Mouse (Mus musculus) embryonic fibroblast, embryonic 13.5 days (primary cell): ENCODE measurements around the gene Rcc2. TPM values are rescaled to one million over a fixed set of nuclear protein-coding genes. Genes with fewer than 3 reads are reported as not detected.

Experiments used
- H3K27ac ChIP-seq: 2 replicates; pipeline ENCODE4 v1.5.1; 2012; ENCODE audit warnings: low read length, control low read depth, inconsistent platforms; ENCODE audit not compliant: insufficient read depth
- H3K4me1 ChIP-seq: 2 replicates; pipeline ENCODE4 v1.6.1; 2011; ENCODE audit warnings: low read length; ENCODE audit not compliant: control insufficient read depth, insufficient read depth
- H3K4me3 ChIP-seq: 2 replicates; pipeline ENCODE4 v1.5.1; 2011; ENCODE audit warnings: mild to moderate bottlenecking, control low read depth, low read length; ENCODE audit not compliant: insufficient read depth
- CTCF ChIP-seq: IDR thresholded peaks from 2 replicates; pipeline ENCODE4 v1.5.1; 2011; ENCODE audit warnings: mild to moderate bottlenecking, control low read depth, low read length, moderate library complexity, borderline replicate concordance; ENCODE audit not compliant: insufficient read depth
- POLR2A ChIP-seq: IDR thresholded peaks from 2 replicates; pipeline ENCODE4 v1.6.1; 2011; ENCODE audit warnings: low read depth, mild to moderate bottlenecking, control low read depth, low read length, moderate library complexity
- polyA plus RNA-seq: library from polyadenylated mRNA; stranded (reverse); fragments of >200 nt; gene quantifications from 2 replicates; pipeline ENCODE4 v1.2.4, GENCODE M21; 2011; ENCODE audit warnings: low read depth; ENCODE audit not compliant: missing spikeins, insufficient read length

Rcc2 gene
- polyA plus RNA-seq, 1 experiment, result 125 TPM

DNA sequence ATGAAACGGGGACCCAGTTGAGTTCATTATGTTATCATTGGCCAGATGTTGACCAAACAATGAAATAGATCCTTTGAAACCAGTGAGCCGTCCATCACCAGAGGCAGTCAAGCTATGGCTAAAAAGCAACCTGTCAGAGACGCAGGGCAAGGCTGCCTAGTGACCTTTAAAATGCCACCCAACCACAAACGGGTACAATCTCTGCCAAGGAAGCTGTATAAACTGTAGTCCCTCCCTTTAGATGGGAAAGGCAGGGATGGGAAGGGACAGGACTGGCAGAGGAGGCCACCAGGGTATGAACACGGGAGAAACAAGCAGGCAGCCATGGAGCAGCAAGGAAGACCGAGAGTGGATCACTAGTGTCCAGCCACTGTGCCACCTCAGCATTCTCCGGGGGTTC is 35.3 kb upstream of the Rcc2 start:
- peaks cover 4% of the 10 kb centered on the region; the same call in 1 of the 2 replicates for H3K4me1 ChIP-seq
- no peak for TF ChIP-seq CTCF
- TF ChIP-seq POLR2A, result no peak
- H3K27ac ChIP-seq, result no peak overlapping the region
- H3K4me3 ChIP-seq, result no peak overlapping the region

DNA sequence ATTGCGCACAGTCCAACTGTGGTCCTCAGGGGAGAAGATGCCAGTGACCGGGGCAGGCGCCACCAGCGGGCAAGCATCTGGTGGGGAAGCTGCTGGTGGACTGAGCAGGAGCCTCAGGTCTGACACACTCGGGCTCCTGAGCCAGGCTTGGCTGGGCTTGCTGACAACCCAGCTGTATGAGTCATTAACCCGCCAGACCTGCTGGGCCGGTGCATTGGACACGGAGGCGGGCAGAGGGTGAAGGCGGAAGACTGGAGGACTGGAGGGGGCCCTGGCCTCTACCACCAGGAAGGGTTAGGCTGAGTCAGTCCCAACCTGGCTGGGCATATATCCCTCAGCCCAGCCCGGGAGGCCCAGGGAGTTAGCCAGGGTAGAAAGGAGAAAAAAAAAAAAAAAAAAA is 34.6 kb upstream of the Rcc2 start, which contains the start of gene Arhgef10l:
Arhgef10l (minus strand) TSS at position 253 of the 400 bp plus-strand sequence.
- H3K27ac ChIP-seq, result no peak within 1 kb of the TSS
- H3K4me3 ChIP-seq, result no peak within 1 kb of the TSS
- TF ChIP-seq POLR2A (no peak), CTCF (no peak)
- H3K4me1 ChIP-seq, result peaks cover 4% of the 10 kb centered on the region; the same call in 1 of the 2 replicates

DNA sequence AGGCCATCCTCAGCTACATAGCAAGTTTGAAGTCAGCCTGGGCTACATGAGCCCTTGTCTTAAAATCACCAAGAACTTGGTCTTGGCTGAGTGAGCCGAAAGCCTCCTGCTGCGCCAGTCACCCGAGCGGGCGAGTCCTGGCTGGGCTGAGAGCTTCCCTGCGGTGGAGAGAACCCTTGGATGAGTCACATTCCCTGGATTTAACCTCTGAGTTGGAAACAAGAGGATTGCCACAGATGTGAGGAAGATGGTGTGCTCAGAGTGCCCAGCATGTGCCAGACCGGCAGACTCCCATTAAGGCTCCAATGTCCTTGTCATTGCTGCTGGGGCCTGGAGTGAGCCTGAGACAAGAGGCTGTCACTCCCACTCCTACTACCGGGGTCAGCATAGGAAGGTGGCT is 32.5 kb upstream of the Rcc2 start:
- TF ChIP-seq POLR2A, result no peak
- no peak for TF ChIP-seq CTCF
- H3K27ac ChIP-seq, result no peak overlapping the region
- no peaks in the 10 kb centered on the region for H3K4me1 ChIP-seq
- no peak overlapping the region for H3K4me3 ChIP-seq

DNA sequence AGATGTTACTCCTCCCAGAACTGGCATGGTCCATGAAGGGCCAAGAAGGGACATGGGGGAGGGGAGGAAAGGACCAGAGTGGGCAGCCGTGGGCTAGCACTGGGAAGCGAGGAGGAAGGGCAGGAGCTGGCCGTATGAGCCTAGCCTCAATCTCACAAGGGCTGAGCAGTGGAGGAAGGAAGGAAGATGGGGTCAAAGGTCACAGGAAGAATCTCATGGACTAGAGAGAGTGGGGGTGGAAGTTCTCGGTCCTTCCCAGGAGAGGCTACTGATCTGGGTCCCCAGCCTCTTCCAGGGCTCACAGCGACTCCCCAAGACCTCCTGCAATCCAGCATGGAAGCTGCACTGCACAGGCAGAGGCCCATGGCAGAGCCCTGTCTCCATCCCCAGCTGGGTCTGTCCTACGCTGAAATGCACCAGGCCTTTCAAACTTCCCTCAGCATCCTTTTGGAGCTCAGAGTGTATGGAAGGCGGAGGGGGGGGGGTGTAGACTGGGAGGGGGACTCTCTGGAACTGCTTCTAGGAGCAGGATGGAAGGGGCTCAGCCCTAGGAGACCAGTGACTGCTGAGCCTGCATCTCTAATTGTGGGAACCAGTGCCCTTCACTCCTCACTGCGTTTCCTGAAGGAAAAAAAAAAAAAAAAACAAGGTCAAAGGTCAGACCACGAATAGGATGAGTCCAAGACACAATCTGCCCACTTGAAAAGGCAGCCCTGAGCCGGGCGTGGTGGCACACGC is 26.6 kb upstream of the Rcc2 start:
- Histone ChIP-seq H3K4me3 (no peak overlapping the region), H3K4me1 (no peaks in the 10 kb centered on the region), H3K27ac (no peak overlapping the region)
- TF ChIP-seq POLR2A (no peak), CTCF (no peak)

DNA sequence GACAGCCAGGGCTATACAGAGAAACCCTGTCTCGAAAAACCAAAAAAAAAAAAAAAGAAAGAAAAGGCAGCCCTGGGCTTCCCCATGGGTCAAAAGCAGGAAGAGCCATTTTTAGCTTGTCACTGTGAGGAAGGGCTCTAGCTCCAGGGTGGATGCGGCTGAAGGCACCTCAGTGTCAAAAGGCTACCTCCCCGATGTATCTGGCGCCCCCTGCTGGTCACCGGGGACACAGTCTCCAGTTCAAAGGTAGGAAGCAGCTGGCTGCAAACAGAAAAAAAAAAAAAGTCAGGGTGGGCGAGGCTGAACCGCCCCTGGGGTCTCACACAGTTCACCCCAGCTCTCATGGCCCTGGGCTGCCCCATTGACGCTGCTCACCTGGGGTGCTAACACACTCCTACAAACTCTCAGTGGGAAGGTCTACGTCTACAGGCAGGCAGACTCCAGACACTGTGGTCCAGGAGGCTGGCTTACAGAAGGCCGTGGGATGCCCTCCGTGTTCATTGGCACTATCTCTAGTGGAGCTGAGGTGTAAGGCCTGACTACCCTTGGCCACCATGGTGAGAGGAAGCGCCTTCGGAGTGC is 25.9 kb upstream of the Rcc2 start:
- TF ChIP-seq CTCF (peak; percentile 84), POLR2A (no peak)
- no peaks in the 10 kb centered on the region for H3K4me1 ChIP-seq
- no peak overlapping the region for H3K27ac ChIP-seq
- H3K4me3 ChIP-seq, result no peak overlapping the region

DNA sequence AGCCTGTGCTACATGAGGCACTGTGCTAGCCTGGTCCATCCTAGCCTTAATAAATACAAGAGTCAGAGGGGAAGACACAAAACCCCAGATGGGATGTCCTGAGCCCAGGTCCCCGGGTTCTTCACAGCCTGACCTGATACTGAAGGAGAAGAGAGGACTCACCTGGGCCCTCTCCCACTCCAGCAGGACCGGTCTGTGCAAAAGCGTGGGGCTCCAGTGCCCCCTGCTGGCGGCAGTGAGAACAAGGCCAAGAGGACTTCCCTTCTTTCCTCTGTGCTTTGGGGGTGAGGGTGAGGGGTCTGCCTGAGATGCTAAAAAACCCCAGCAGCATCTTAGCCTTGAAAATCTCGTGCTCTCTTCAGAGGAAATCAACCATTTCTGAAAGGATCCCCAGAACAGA is 21.3 kb upstream of the Rcc2 start:
- TF ChIP-seq POLR2A, result no peak
- TF ChIP-seq CTCF, result peak; percentile 70; the same call in 1 of the 2 replicates
- Histone ChIP-seq H3K4me3 (no peak overlapping the region), H3K4me1 (no peaks in the 10 kb centered on the region), H3K27ac (no peak overlapping the region)

DNA sequence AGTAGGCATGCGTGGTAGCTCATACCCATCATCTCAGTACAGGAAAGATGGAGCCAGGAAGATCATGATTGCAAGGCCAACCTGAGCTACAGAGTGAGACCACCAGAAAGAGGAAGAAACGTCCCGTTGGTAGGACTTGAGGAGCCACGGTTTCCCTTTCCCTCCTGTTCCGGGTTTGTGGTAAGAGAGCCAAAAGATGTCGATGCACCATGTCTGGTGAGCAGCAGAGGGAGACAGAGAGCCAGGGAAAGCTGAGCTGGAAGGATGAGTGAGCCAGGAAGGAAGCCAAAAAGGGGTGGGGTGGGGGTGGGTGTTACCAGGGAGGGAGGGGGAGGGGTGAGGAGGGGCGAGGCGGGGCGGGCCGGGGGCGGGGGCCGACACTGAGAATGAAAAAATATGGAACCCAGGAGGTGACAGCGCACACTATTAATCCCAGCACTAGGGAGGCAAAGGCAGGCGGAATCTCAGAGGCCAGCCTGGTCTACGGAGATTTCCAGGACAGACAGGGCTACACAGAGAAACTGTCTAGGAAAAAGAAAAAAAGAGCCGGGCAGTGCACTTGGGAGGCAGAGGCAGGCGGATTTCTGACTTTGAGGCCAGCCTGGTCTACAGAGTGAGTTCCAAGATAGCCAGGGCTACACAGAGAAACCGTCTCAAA is 20.5 kb upstream of the Rcc2 start:
- Histone ChIP-seq H3K4me3 (no peak overlapping the region; the same call in 1 of the 2 replicates), H3K27ac (no peak overlapping the region), H3K4me1 (peaks cover 3% of the 10 kb centered on the region; the same call in 1 of the 2 replicates)
- TF ChIP-seq POLR2A (no peak; the same call in 1 of the 2 replicates), CTCF (peak; percentile 95)

DNA sequence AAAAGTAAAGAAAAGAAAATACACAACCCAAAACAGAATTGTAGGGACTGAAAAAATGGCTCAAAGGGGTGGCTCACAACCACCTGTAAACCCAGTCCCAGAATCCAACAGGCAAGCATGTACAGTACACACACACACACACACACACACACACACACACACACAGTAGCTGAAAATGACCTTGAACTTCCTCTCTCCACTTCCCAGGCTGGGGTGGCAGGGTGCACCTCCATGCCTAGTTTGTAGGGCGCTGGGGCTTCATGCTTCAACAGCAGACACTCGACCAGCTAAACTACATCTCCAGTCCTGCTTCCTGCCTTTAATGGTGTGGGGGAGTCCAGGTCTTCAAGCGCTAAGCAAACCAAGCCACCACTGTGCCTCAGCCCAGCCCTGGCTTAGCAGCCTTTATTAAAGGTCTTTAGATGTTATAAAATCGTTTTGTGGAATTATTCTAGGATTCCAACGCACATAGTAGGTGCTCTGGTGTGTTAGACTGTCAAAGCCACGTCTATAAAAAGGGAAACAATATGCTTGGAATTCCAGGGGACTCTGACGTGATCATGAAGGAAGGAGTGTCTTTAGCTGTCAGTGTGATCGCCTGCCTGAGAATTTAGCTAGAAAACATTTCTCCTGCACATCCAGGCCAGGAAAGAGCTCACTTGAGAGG is 19.5 kb upstream of the Rcc2 start:
- Histone ChIP-seq H3K4me1 (peaks cover 3% of the 10 kb centered on the region; the same call in 1 of the 2 replicates), H3K27ac (no peak overlapping the region), H3K4me3 (no peak overlapping the region)
- TF ChIP-seq POLR2A, result no peak

DNA sequence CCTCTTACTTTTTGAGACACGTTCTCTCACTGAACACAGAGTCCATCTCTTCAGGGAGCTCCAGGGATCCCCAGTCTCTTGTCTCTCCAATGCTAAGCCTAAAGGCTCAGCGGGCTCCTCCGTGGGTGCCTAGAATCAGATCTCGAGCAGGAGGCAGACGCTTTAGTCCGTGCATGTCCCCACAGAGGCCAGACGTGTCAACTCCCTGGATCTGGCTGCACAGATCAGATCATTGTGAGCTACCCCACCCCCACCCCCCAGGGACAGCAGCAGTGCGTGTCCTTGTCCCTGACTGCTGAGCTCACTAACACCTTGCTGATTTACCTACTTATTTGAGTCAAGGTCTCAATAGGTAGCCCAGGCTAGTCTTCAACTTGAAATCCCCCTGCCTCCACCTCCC is 16.7 kb upstream of the Rcc2 start:
- Histone ChIP-seq H3K4me3 (no peak overlapping the region), H3K27ac (no peak overlapping the region), H3K4me1 (peaks cover 4% of the 10 kb centered on the region; the same call in 1 of the 2 replicates)
- TF ChIP-seq POLR2A, result no peak
- no peak for TF ChIP-seq CTCF
